Mouse (Mus musculus) cerebellum, postnatal 36 days (tissue): ENCODE results near the gene Prkcsh.
A peak's percentile ranks its signal among the peaks of the same experiment; 100 is the strongest.

ENCODE experiments used
- DNase-seq, 2 experiments: peaks; one replicate each; pipeline ENCODE4 v3.0.0; 2021 to 2022; ENCODE audit warnings: mixed read lengths in 2 of 2

Gene Prkcsh

GRCm38 (mm10) chr9:22002194-22003162 lies at the start of gene Prkcsh, which contains the start of gene Ccdc151:
TSS of gene Prkcsh (plus strand) at chr9:22002806.
TSS of gene Ccdc151 (minus strand) at chr9:22002634.
- DNase-seq = peak; percentile 98 to 99

GRCm38 (mm10) chr9:21953600-21953999 lies 49.0 kb upstream of the Prkcsh start:
- no peak for DNase-seq

- no peak for DNase-seq
These were observed 48.0 kb upstream of the Prkcsh start for GRCm38 (mm10) chr9:21954635-21955034.

- DNase-seq = no peak
These were observed 47.4 kb upstream of the Prkcsh start for GRCm38 (mm10) chr9:21955225-21955569.

GRCm38 (mm10) chr9:21955570-21956281 lies 46.9 kb upstream of the Prkcsh start, which contains the start of gene Swsap1:
TSS of gene Swsap1 (plus strand) at chr9:21955755.
- peak; percentile 98 to 100 for DNase-seq

- no peak for DNase-seq
These were observed 44.2 kb upstream of the Prkcsh start for GRCm38 (mm10) chr9:21958372-21958771.

- DNase-seq = no peak
These were observed 43.4 kb upstream of the Prkcsh start for GRCm38 (mm10) chr9:21959244-21959643.

- no peak for DNase-seq
These were observed 42.5 kb upstream of the Prkcsh start for GRCm38 (mm10) chr9:21960135-21960534.

- DNase-seq = peak in 1 of 2 experiments; percentile 39
These were observed 41.9 kb upstream of the Prkcsh start for GRCm38 (mm10) chr9:21960558-21961208.

- DNase-seq = peak in 1 of 2 experiments; percentile 17
These were observed 41.1 kb upstream of the Prkcsh start for GRCm38 (mm10) chr9:21961366-21961980.

- peak in 1 of 2 experiments; percentile 21 for DNase-seq
These were observed 40.6 kb upstream of the Prkcsh start for GRCm38 (mm10) chr9:21962010-21962409.

- peak; percentile 43 to 63 for DNase-seq
These were observed 40.1 kb upstream of the Prkcsh start for GRCm38 (mm10) chr9:21962416-21963059.

- DNase-seq = no peak
These were observed 39.2 kb upstream of the Prkcsh start, which contains the start of gene Epor for GRCm38 (mm10) chr9:21963417-21963816. TSS of gene Epor (minus strand) at chr9:21963506.

- DNase-seq = no peak
These were observed 33.7 kb upstream of the Prkcsh start for GRCm38 (mm10) chr9:21968883-21969282.

GRCm38 (mm10) chr9:21969304-21969703 lies 33.3 kb upstream of the Prkcsh start:
- DNase-seq = no peak

- DNase-seq = no peak
These were observed 25.9 kb upstream of the Prkcsh start for GRCm38 (mm10) chr9:21976626-21977175.

- peak; percentile 31 to 35 for DNase-seq
These were observed 25.3 kb upstream of the Prkcsh start for GRCm38 (mm10) chr9:21977331-21977730.

GRCm38 (mm10) chr9:21977972-21978371 lies 24.6 kb upstream of the Prkcsh start:
- DNase-seq = peak; percentile 62 to 67

GRCm38 (mm10) chr9:21978398-21979128 lies 24.0 kb upstream of the Prkcsh start:
- no peak for DNase-seq

- DNase-seq = no peak
These were observed 18.7 kb upstream of the Prkcsh start for GRCm38 (mm10) chr9:21983911-21984310.
